Mouse (Mus musculus) adrenal gland, adult 2 months (tissue): ENCODE results near the gene Igfbp1. TPM values are rescaled to one million over a fixed set of nuclear protein-coding genes. Genes with fewer than 3 reads are reported as not detected.
"Not testable (repeated sequence)": the region's sequence is repeated elsewhere in the genome, so short reads cannot be mapped to it uniquely, and the experiment has no call there.

Experiments
- DNase-seq: peaks from one replicate; pipeline ENCODE4 v3.0.0; 2021
- polyA plus RNA-seq: library from polyadenylated mRNA; depleted of rRNA; stranded (reverse); fragments of >200 nt; gene quantifications from 2 replicates; pipeline ENCODE4 v1.2.3, GENCODE M21; 2012
- total RNA-seq, 2 experiments: library from RNA; stranded (reverse); gene quantifications; 2 replicates each; pipeline ENCODE4 v1.2.3; 2021

The Igfbp1 gene
- total and polyA plus RNA-seq, 3 experiments: 0.15 to 0.43 TPM; not detected in 1

- no peak for DNase-seq
Observed at GRCm38 (mm10) chr11:7195312-7195685, 2.3 kb upstream of the Igfbp1 start.

GRCm38 (mm10) chr11:7198006-7198405 is 424 bp downstream of the Igfbp1 start:
- no peak for DNase-seq

GRCm38 (mm10) chr11:7198481-7199256 is 1.1 kb downstream of the Igfbp1 start:
- DNase-seq: no peak

GRCm38 (mm10) chr11:7199736-7200392 is 2.3 kb downstream of the Igfbp1 start:
- DNase-seq: peak; percentile 46

- no peak for DNase-seq
Observed at GRCm38 (mm10) chr11:7200393-7200783, 2.8 kb downstream of the Igfbp1 start.

- DNase-seq: no peak
Observed at GRCm38 (mm10) chr11:7202206-7202605, 4.6 kb downstream of the Igfbp1 start.

GRCm38 (mm10) chr11:7203846-7204245 is 6.3 kb downstream of the Igfbp1 start:
- no peak for DNase-seq

GRCm38 (mm10) chr11:7210343-7210742 is 12.8 kb downstream of the Igfbp1 start:
- DNase-seq: peak; percentile 79

- DNase-seq: peak; percentile 25
Observed at GRCm38 (mm10) chr11:7211211-7211610, 13.6 kb downstream of the Igfbp1 start.

GRCm38 (mm10) chr11:7212126-7212798 is 14.7 kb downstream of the Igfbp1 start:
- DNase-seq: no peak

- DNase-seq: no peak
Observed at GRCm38 (mm10) chr11:7213161-7213500, 15.5 kb downstream of the Igfbp1 start.

GRCm38 (mm10) chr11:7213501-7214341 is 16.1 kb downstream of the Igfbp1 start, which contains the start of gene Igfbp3:
Igfbp3 (minus strand) TSS chr11:7213923.
- peak; percentile 64 for DNase-seq

- no peak for DNase-seq
Observed at GRCm38 (mm10) chr11:7214342-7214660, 16.7 kb downstream of the Igfbp1 start.

GRCm38 (mm10) chr11:7214761-7215160 is 17.2 kb downstream of the Igfbp1 start:
- peak; percentile 26 for DNase-seq

- DNase-seq: peak; percentile 70
Observed at GRCm38 (mm10) chr11:7215703-7216102, 18.1 kb downstream of the Igfbp1 start.

GRCm38 (mm10) chr11:7221826-7222225 is 24.2 kb downstream of the Igfbp1 start:
- not testable (repeated sequence) for DNase-seq

GRCm38 (mm10) chr11:7226200-7226599 is 28.6 kb downstream of the Igfbp1 start:
- no peak for DNase-seq

GRCm38 (mm10) chr11:7226810-7227550 is 29.4 kb downstream of the Igfbp1 start:
- DNase-seq: no peak

- no peak for DNase-seq
Observed at GRCm38 (mm10) chr11:7228107-7228506, 30.5 kb downstream of the Igfbp1 start.

GRCm38 (mm10) chr11:7230000-7230399 is 32.4 kb downstream of the Igfbp1 start:
- no peak for DNase-seq

GRCm38 (mm10) chr11:7231958-7232357 is 34.4 kb downstream of the Igfbp1 start:
- no peak for DNase-seq

GRCm38 (mm10) chr11:7233333-7233732 is 35.8 kb downstream of the Igfbp1 start:
- no peak for DNase-seq
